Mouse (Mus musculus): ENCODE measurements around the gene 4930524J08Rik. TPM values are rescaled to one million over a fixed set of nuclear protein-coding genes. Genes with fewer than 3 reads are reported as not detected.

4930524J08Rik gene
- polyA plus RNA-seq, 1 experiment from 2014 or later, result 0.77 TPM

GRCm38 (mm10) chr5:99975061-99975460, 3.8 kb upstream of the 4930524J08Rik start:
- Histone ChIP-seq H3K9ac (0 out of 2 replicates have a peak overlapping the region, but pooled peaks have one; percentile 21), H3K36me3 (replicated peaks) (peaks cover 40% of the 10 kb centered on the region), H3K4me2 (peak overlapping the region; percentile 91), H3K27me3 (no peaks in the 10 kb centered on the region), H3K27ac (replicated peaks) (no peak overlapping the region), H3K4me1 (replicated peaks) (peaks cover 42% of the 10 kb centered on the region), H3K4me3 (replicated peaks) (peak overlapping the region; percentile 28), H3K9me3 (replicated peaks) (no peaks in the 10 kb centered on the region)
- no peak for ATAC-seq (ENCODE audit: insufficient read depth)
- WGBS (ENCODE audit: insufficient replicate concordance), result 53% methylated on average over 4 of the region's 4 CpGs

GRCm38 (mm10) chr5:99975776-99976175, 3.1 kb upstream of the 4930524J08Rik start:
- H3K4me2 ChIP-seq, result peak overlapping the region; percentile 91
- H3K4me3 ChIP-seq (replicated peaks), result peak overlapping the region; percentile 95
- H3K4me1 ChIP-seq (replicated peaks), result peaks cover 42% of the 10 kb centered on the region
- H3K9me3 ChIP-seq (replicated peaks), result no peaks in the 10 kb centered on the region
- peaks cover 36% of the 10 kb centered on the region for H3K36me3 ChIP-seq (replicated peaks)
- H3K27me3 ChIP-seq, result no peaks in the 10 kb centered on the region
- H3K9ac ChIP-seq, result peak overlapping the region; percentile 28
- no peak overlapping the region for H3K27ac ChIP-seq (replicated peaks)
- WGBS (ENCODE audit: insufficient replicate concordance), result 66% methylated on average over 1 of the region's 1 CpGs
- no peak for ATAC-seq (ENCODE audit: insufficient read depth)

- peak overlapping the region; percentile 95 for H3K4me3 ChIP-seq (replicated peaks)
- no peaks in the 10 kb centered on the region for H3K27me3 ChIP-seq
- peak overlapping the region; percentile 91 for H3K4me2 ChIP-seq
- peaks cover 40% of the 10 kb centered on the region for H3K4me1 ChIP-seq (replicated peaks)
- ATAC-seq (ENCODE audit: insufficient read depth), result no peak
- no peaks in the 10 kb centered on the region for H3K9me3 ChIP-seq (replicated peaks)
- peak overlapping the region; percentile 96 for H3K27ac ChIP-seq (replicated peaks)
- 8% methylated on average over 8 of the region's 8 CpGs for whole genome bisulfite sequencing (ENCODE audit: insufficient replicate concordance)
- H3K36me3 ChIP-seq (replicated peaks), result peaks cover 35% of the 10 kb centered on the region
- H3K9ac ChIP-seq, result peak overlapping the region; percentile 96
Observed at GRCm38 (mm10) chr5:99976334-99976955, 2.4 kb upstream of the 4930524J08Rik start.

- peak; percentile 20 for ATAC-seq (ENCODE audit: insufficient read depth)
Observed at GRCm38 (mm10) chr5:99977516-99978301, 1.2 kb upstream of the 4930524J08Rik start.

GRCm38 (mm10) chr5:99983452-99984061, 4.7 kb downstream of the 4930524J08Rik start:
- ATAC-seq (ENCODE audit: insufficient read depth), result no peak
- 57% methylated on average over 9 of the region's 9 CpGs for WGBS (ENCODE audit: insufficient replicate concordance)

More at GRCm38 (mm10) chr5:99977516-99978301, 1.2 kb upstream of the 4930524J08Rik start:
- peaks cover 30% of the 10 kb centered on the region for H3K36me3 ChIP-seq (replicated peaks)
- H3K4me1 ChIP-seq (replicated peaks), result peaks cover 47% of the 10 kb centered on the region
- peak overlapping the region; percentile 96 for H3K27ac ChIP-seq (replicated peaks)
- H3K9ac ChIP-seq, result peak overlapping the region; percentile 96
- WGBS (ENCODE audit: insufficient replicate concordance), result under 1% methylated on average over 46 of the region's 50 CpGs
- no peaks in the 10 kb centered on the region for H3K9me3 ChIP-seq (replicated peaks)
- peak overlapping the region; percentile 91 for H3K4me2 ChIP-seq
- H3K4me3 ChIP-seq (replicated peaks), result peak overlapping the region; percentile 95
- H3K27me3 ChIP-seq, result no peaks in the 10 kb centered on the region

GRCm38 (mm10) chr5:99994166-99994565, 15.3 kb downstream of the 4930524J08Rik start:
- WGBS (ENCODE audit: insufficient replicate concordance), result 59% methylated on average over 3 of the region's 3 CpGs
- Histone ChIP-seq H3K36me3 (replicated peaks) (no peaks in the 10 kb centered on the region), H3K27ac (replicated peaks) (peak overlapping the region; percentile 56), H3K4me2 (0 out of 2 replicates have a peak overlapping the region, but pooled peaks have one; percentile 23), H3K27me3 (no peaks in the 10 kb centered on the region), H3K4me3 (replicated peaks) (no peak overlapping the region), H3K9me3 (replicated peaks) (no peaks in the 10 kb centered on the region), H3K4me1 (replicated peaks) (no peaks in the 10 kb centered on the region), H3K9ac (no peak overlapping the region)
- peak; percentile 91 for ATAC-seq (ENCODE audit: insufficient read depth)

More at GRCm38 (mm10) chr5:99983452-99984061, 4.7 kb downstream of the 4930524J08Rik start:
- H3K4me2 ChIP-seq, result peak overlapping the region; percentile 27
- H3K4me1 ChIP-seq (replicated peaks), result peaks cover 26% of the 10 kb centered on the region
- no peak overlapping the region for H3K9ac ChIP-seq
- 0 out of 2 replicates have a peak overlapping the region, but pooled peaks have one; percentile 33 for H3K27ac ChIP-seq (replicated peaks)
- H3K36me3 ChIP-seq (replicated peaks), result 0 out of 2 replicates have a peak, but pooled peaks cover 4% of the 10 kb centered on the region
- H3K27me3 ChIP-seq, result no peaks in the 10 kb centered on the region
- H3K4me3 ChIP-seq (replicated peaks), result no peak overlapping the region
- no peaks in the 10 kb centered on the region for H3K9me3 ChIP-seq (replicated peaks)

- Histone ChIP-seq H3K9ac (no peak overlapping the region), H3K9me3 (replicated peaks) (no peaks in the 10 kb centered on the region), H3K36me3 (replicated peaks) (no peaks in the 10 kb centered on the region), H3K27me3 (no peaks in the 10 kb centered on the region), H3K27ac (replicated peaks) (peak overlapping the region; percentile 56; the same call in 1 of the 2 replicates), H3K4me1 (replicated peaks) (no peaks in the 10 kb centered on the region), H3K4me3 (replicated peaks) (no peak overlapping the region), H3K4me2 (0 out of 2 replicates have a peak overlapping the region, but pooled peaks have one; percentile 23)
- ATAC-seq (ENCODE audit: insufficient read depth), result peak; percentile 74
- WGBS (ENCODE audit: insufficient replicate concordance), result 77% methylated on average over 3 of the region's 3 CpGs
Observed at GRCm38 (mm10) chr5:99994680-99995079, 15.8 kb downstream of the 4930524J08Rik start.

- Histone ChIP-seq H3K4me2 (no peak overlapping the region), H3K4me1 (replicated peaks) (peaks cover 8% of the 10 kb centered on the region; the same call in 1 of the 2 replicates), H3K27me3 (no peaks in the 10 kb centered on the region), H3K36me3 (replicated peaks) (no peaks in the 10 kb centered on the region), H3K9ac (no peak overlapping the region), H3K4me3 (replicated peaks) (no peak overlapping the region), H3K9me3 (replicated peaks) (no peaks in the 10 kb centered on the region), H3K27ac (replicated peaks) (no peak overlapping the region)
- WGBS (ENCODE audit: insufficient replicate concordance), result 66% methylated on average over 7 of the region's 7 CpGs
- ATAC-seq (ENCODE audit: insufficient read depth), result no peak
Observed at GRCm38 (mm10) chr5:100000048-100000447, 21.2 kb downstream of the 4930524J08Rik start.

- H3K4me1 ChIP-seq (replicated peaks), result peaks cover 12% of the 10 kb centered on the region
- H3K9ac ChIP-seq, result no peak overlapping the region
- H3K36me3 ChIP-seq (replicated peaks), result no peaks in the 10 kb centered on the region
- H3K4me3 ChIP-seq (replicated peaks), result no peak overlapping the region
- H3K27ac ChIP-seq (replicated peaks), result no peak overlapping the region
- no peak overlapping the region for H3K4me2 ChIP-seq
- H3K9me3 ChIP-seq (replicated peaks), result no peaks in the 10 kb centered on the region
- 68% methylated on average over 8 of the region's 8 CpGs for WGBS (ENCODE audit: insufficient replicate concordance)
- no peaks in the 10 kb centered on the region for H3K27me3 ChIP-seq
- no peak for ATAC-seq (ENCODE audit: insufficient read depth)
Observed at GRCm38 (mm10) chr5:100000500-100000899, 21.6 kb downstream of the 4930524J08Rik start.

- 68% methylated on average over 4 of the region's 4 CpGs for WGBS (ENCODE audit: insufficient replicate concordance)
- Histone ChIP-seq H3K4me1 (replicated peaks) (peaks cover 29% of the 10 kb centered on the region), H3K9me3 (replicated peaks) (no peaks in the 10 kb centered on the region), H3K27ac (replicated peaks) (no peak overlapping the region), H3K4me2 (no peak overlapping the region), H3K9ac (no peak overlapping the region), H3K36me3 (replicated peaks) (no peaks in the 10 kb centered on the region), H3K27me3 (no peaks in the 10 kb centered on the region), H3K4me3 (replicated peaks) (no peak overlapping the region)
- ATAC-seq (ENCODE audit: insufficient read depth), result no peak
Observed at GRCm38 (mm10) chr5:100003895-100004294, 25.0 kb downstream of the 4930524J08Rik start.

GRCm38 (mm10) chr5:100005431-100005830, 26.6 kb downstream of the 4930524J08Rik start:
- ATAC-seq (ENCODE audit: insufficient read depth), result peak; percentile 66
- peak overlapping the region; percentile 29; the same call in 1 of the 2 replicates for H3K27ac ChIP-seq (replicated peaks)
- peaks cover 25% of the 10 kb centered on the region for H3K4me1 ChIP-seq (replicated peaks)
- no peaks in the 10 kb centered on the region for H3K27me3 ChIP-seq
- H3K9me3 ChIP-seq (replicated peaks), result no peaks in the 10 kb centered on the region
- WGBS (ENCODE audit: insufficient replicate concordance), result 45% methylated on average over 3 of the region's 3 CpGs
- H3K9ac ChIP-seq, result no peak overlapping the region
- 0 out of 2 replicates have a peak overlapping the region, but pooled peaks have one; percentile 11 for H3K4me2 ChIP-seq
- H3K36me3 ChIP-seq (replicated peaks), result no peaks in the 10 kb centered on the region
- no peak overlapping the region for H3K4me3 ChIP-seq (replicated peaks)
